8 mouse cellular contexts compared by ENCODE assay signal in the genomic region with DNA sequence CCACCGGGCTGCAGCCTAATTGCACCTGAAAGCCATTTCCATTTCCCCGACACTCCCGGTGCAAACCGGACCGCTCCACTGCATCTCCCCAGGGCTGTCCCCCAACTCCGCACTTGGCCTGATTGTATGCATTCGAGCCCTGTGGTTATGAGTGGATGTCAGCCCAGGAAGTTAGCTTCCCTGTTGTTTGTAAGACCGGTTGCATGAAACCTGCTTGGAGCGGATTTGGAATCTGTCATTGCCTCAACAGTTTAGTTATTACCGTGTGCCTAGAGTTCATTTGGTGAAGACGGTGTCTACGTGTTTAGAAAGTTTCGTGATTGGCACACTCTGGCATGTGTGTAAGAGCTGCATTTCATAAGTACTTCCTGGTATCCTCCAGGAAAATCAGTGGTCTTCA. TPM values are rescaled to one million over a fixed set of nuclear protein-coding genes. Genes with fewer than 3 reads are reported as not detected.
DNase-seq lines count a peak whose midpoint lies in the region; ATAC-seq and TF ChIP-seq lines count a peak whose summit lies in the region.

No protein-coding gene starts in this region.

- peaks cover 4% of the 10 kb centered on the region; the same call in 1 of the 2 replicates for H3K27me3 ChIP-seq in hindbrain, embryonic 12.5 days

- no peak for TF ChIP-seq CTCF in gastrocnemius, adult 2 months (IDR thresholded peaks at IDR 0.05)

- H3K4me3 ChIP-seq in gastrocnemius, adult 2 months = peak overlapping the region; percentile 99
- peak overlapping the region; percentile 72 for H3K4me3 ChIP-seq in brown adipose tissue, adult 24 weeks (ENCODE audit: insufficient read depth, low read depth, low read length)
- peak overlapping the region; percentile 82 for H3K4me3 ChIP-seq in hindbrain, embryonic 12.5 days

- under 1% methylated on average over 12 of the region's 13 CpGs for WGBS in hindbrain, embryonic 12.5 days

- H3K36me3 ChIP-seq in hindbrain, embryonic 12.5 days = peaks cover 19% of the 10 kb centered on the region

- DNase-seq in gastrocnemius, adult 2 months = no peak
- no peak for DNase-seq in gastrocnemius, adult 8-10 months (ENCODE audit: low spot score in 2 of 2)
- peak; percentile 56 for DNase-seq in 3T3-L1 (ENCODE audit: low read depth, low spot score)
- DNase-seq in adrenal gland, postnatal 10 days = no peak
- DNase-seq in left cerebral cortex, postnatal 4 days = no peak

- intact Hi-C loops in gastrocnemius, adult 2 months (cut with DNase I) = no loop called here
- intact Hi-C loops in left cerebral cortex, postnatal 4 days (cut with DNase I) = loop anchor here (10.0 kb wide), 1 partner anchor 133 kb away; no protein-coding TSS in a partner anchor

- H3K4me1 ChIP-seq in brown adipose tissue, adult 24 weeks (ENCODE audit: control insufficient read depth, insufficient read depth, insufficient read length, low read length) = no peaks in the 10 kb centered on the region
- peaks cover 22% of the 10 kb centered on the region for H3K4me1 ChIP-seq in hindbrain, embryonic 12.5 days

- H3K9me3 ChIP-seq in hindbrain, embryonic 12.5 days (replicated peaks) = no peaks in the 10 kb centered on the region

- H3K9ac ChIP-seq in hindbrain, embryonic 12.5 days = peak overlapping the region; percentile 86

- peak; percentile 43 for ATAC-seq in hindbrain, embryonic 12.5 days (ENCODE audit: low FRiP score)
- peak; percentile 24 for ATAC-seq in megakaryocyte progenitor cell, adult 5-6 weeks (replicated peaks; ENCODE audit: poor library complexity)

- peak overlapping the region; percentile 85 for H3K4me2 ChIP-seq in hindbrain, embryonic 12.5 days (replicated peaks)

- H3K27ac ChIP-seq in gastrocnemius, adult 2 months = peak overlapping the region; percentile 92
- H3K27ac ChIP-seq in brown adipose tissue, adult 24 weeks (replicated peaks; ENCODE audit: low read depth, low read length) = no peak overlapping the region
- H3K27ac ChIP-seq in hindbrain, embryonic 12.5 days = peak overlapping the region; percentile 71; the same call in 1 of the 2 replicates

RNA-seq across cellular contexts. Expression of a gene that starts 0.5 kb away (rescaled TPM):
- total RNA-seq in gastrocnemius, adult 2 months (2021) = 10 to 100 TPM; 29.3 to 32.8 TPM
- 10 to 100 TPM; 38.8 to 41.3 (median 40.8) TPM for total RNA-seq in gastrocnemius, adult 8-10 months (2022)
- polyA plus RNA-seq in brown adipose tissue, adult 24 weeks (2012; ENCODE audit: insufficient read depth, insufficient read length, missing spikeins) = 14.7 and 19.6 TPM in 2 replicates
- polyA plus RNA-seq in hindbrain, embryonic 12.5 days (2016; fragmentation: Nextera tagmentation; extraction: Ambion mirVana) = 36.4 and 38.6 TPM in 2 replicates
- total RNA-seq in megakaryocyte progenitor cell, adult 5-6 weeks (2015) = 15.5 and 16.2 TPM in 2 replicates
- 12.2 and 14.1 TPM in 2 replicates for total RNA-seq in megakaryocyte progenitor cell, adult 5-6 weeks (2017)
- 10 to 100 TPM; 26.6 to 27.0 TPM for total RNA-seq in adrenal gland, postnatal 10 days (2021)
- total RNA-seq in left cerebral cortex, postnatal 4 days (2021) = 10 to 100 TPM; 24.5 to 27.2 TPM

RNA-seq across cellular contexts. Expression of a gene that starts 4.9 kb away (rescaled TPM):
- 1 to 10 TPM; 5.0 to 7.9 TPM for total RNA-seq in gastrocnemius, adult 2 months (2021)
- 1 to 10 TPM; 4.4 to 6.5 (median 5.6) TPM for total RNA-seq in gastrocnemius, adult 8-10 months (2022)
- polyA plus RNA-seq in brown adipose tissue, adult 24 weeks (2012; ENCODE audit: insufficient read depth, insufficient read length, missing spikeins) = 11.0 and 14.8 TPM in 2 replicates
- polyA plus RNA-seq in hindbrain, embryonic 12.5 days (2016; fragmentation: Nextera tagmentation; extraction: Ambion mirVana) = 28.7 and 31.4 TPM in 2 replicates
- total RNA-seq in megakaryocyte progenitor cell, adult 5-6 weeks (2015) = 22.9 and 23.3 TPM in 2 replicates
- total RNA-seq in megakaryocyte progenitor cell, adult 5-6 weeks (2017) = 20.2 TPM in 2 replicates
- 10 to 100 TPM; 19.6 to 23.3 TPM for total RNA-seq in adrenal gland, postnatal 10 days (2021)
- total RNA-seq in left cerebral cortex, postnatal 4 days (2021) = 10 to 100 TPM in 1 of 2 experiments, 1 to 10 TPM in 1; 7.9 to 10.3 TPM
